Mouse (Mus musculus): ENCODE data around the gene Flnc.
"Not testable (repeated sequence)": the region's sequence is repeated elsewhere in the genome, so short reads cannot be mapped to it uniquely, and the experiment has no call there.

Flnc gene

DNA sequence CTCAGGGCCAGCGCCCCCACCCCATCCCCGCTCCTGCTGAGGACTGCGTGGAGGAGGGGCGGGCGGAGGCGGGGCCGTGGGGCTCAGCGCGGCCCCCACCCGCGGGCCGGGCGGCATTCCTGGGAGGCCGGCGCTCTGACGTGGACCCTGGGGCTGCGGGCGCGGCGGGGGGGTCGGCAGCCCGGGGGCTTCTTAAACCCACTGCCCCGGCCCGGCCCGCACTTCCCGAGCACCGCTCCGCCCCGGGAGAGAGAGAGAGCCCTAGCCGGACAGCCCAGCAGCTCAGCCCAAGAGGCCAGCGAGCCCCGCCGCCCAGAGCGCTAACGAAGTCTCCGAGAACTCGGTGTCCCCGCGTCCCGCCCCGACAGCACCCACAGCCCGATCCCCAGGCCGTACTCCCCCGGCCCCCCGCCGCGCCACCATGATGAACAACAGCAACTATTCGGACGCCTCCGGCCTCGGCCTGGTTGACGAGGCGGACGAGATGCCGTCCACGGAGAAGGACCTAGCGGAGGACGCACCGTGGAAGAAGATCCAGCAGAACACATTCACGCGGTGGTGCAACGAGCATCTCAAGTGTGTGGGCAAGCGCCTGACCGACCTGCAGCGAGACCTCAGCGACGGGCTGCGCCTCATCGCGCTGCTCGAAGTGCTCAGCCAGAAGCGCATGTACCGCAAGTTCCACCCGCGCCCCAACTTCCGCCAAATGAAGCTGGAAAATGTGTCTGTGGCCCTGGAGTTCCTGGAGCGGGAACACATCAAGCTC is at the start of gene Flnc:
Gene Flnc (plus strand): TSS at position 219 of the 766 bp plus-strand sequence.
- DNase-seq = no peak

- DNase-seq = no peak
Observed at GRCm38 (mm10) chr6:29388052-29388518, 45.0 kb upstream of the Flnc start, which contains the start of gene Opn1sw. Opn1sw (minus strand) TSS chr6:29388468.

GRCm38 (mm10) chr6:29388606-29389080 is 44.4 kb upstream of the Flnc start:
- DNase-seq = peak; percentile 81

GRCm38 (mm10) chr6:29389425-29389824 is 43.6 kb upstream of the Flnc start:
- DNase-seq = no peak

- DNase-seq = not testable (repeated sequence)
Observed at GRCm38 (mm10) chr6:29390500-29390899, 42.6 kb upstream of the Flnc start.

DNA sequence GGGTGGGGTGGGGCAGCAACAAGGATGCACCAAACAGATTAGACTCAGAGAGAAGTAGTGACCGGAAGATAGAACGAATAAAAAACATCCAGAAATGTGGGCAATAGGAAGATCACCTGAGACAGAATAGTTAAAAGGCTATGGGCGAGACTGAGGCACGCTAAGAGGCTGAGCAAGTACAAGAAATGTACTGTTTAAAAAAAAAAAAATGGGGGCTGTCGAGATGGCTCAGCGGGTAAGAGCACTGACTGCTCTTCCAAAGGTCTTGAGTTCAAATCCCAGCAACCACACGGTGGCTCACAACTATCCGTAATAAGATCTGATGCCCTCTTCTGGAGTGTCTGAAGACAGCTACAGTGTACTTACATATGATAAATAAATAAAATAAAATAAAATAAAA is 41.8 kb upstream of the Flnc start:
- DNase-seq = not testable (repeated sequence)

DNA sequence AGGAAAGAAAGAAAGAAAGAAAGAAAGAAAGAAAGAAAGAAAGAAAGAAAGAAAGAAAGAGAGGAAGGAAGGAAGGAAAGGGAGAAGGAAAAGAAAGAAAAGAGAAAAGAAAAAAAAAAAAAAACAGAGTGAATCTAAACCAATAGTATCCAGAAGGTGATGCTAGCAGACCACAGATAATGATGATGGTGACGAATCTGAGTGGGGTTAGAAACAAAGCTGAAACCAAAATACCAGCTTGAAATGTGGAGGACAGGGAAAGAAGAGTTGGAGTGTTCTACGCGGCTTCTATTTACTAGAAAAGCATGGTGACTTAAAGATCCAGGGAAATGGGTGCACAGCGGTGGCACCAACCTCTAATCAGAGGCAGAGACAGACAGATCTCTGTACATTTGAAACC is 41.3 kb upstream of the Flnc start:
- DNase-seq = no peak

- DNase-seq = no peak
Observed at GRCm38 (mm10) chr6:29394286-29394685, 38.8 kb upstream of the Flnc start.

DNA sequence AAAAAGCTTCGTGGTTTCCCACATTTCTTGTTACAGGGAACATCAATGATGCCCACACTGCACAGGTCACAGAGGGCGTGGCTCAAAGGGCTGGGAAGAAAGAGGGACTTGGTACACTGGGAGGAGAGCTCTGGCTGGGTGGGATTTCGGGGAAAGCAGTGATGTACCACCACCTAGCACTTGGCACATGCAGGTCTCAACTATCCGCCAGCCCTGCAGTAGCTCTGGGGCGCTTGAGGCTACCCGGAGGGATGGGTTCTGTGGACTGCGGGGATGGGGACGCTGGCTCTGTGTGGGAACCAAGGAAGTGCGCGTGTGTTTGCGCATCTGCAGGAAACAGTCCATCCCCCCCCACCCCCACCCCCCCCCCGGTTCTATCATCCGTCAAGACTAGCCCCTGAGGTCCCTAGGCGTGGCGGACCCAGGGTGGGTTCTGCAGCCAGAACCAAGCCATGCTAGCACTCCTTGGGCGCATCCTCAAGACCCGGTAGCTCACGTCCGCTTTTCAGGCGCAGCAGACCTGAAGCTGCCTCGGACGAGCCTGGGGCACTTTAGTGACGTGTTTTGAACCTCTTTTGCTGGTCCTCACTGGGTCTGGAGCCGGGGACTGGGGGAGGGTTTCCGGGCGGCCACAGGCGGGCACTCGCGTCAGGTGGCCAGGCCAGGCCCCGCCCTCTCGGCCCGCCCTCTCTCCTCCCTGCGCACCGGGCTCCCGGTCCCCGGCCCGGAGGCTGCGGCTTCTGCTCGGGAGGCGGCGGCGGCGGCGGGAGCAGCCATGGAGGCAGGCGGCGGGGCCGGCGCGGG is 36.9 kb upstream of the Flnc start, which contains the start of gene Ccdc136:
Gene Ccdc136 (plus strand): TSS at position 400 of the 804 bp plus-strand sequence.
- peak; percentile 89 for DNase-seq

- peak; percentile 41 for DNase-seq
Observed at GRCm38 (mm10) chr6:29396714-29397540, 36.1 kb upstream of the Flnc start.

GRCm38 (mm10) chr6:29397575-29397974 is 35.5 kb upstream of the Flnc start:
- DNase-seq = peak; percentile 60

- DNase-seq = no peak
Observed at GRCm38 (mm10) chr6:29399851-29400250, 33.2 kb upstream of the Flnc start.

- no peak for DNase-seq
Observed at GRCm38 (mm10) chr6:29402693-29403342, 30.2 kb upstream of the Flnc start.

DNA sequence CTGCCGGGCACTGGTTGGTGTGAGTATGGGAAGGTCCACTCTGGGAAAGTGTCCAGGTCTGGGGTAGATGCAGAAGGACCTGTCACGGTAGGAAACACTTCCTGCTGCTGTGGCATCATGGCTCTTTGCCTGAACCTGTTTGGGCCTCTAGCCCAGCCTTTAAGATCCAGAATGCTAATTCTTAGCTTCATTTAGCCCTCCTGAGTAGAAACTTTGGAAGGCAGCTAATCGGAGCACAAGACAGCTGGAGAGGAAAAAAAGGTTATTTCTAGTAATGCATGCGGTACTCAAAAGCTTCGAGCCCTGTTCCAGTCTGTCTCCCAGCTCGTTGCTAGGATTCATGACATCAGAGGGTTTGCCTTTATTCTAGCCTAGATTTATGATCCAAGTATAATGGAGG is 26.6 kb upstream of the Flnc start:
- no peak for DNase-seq

DNA sequence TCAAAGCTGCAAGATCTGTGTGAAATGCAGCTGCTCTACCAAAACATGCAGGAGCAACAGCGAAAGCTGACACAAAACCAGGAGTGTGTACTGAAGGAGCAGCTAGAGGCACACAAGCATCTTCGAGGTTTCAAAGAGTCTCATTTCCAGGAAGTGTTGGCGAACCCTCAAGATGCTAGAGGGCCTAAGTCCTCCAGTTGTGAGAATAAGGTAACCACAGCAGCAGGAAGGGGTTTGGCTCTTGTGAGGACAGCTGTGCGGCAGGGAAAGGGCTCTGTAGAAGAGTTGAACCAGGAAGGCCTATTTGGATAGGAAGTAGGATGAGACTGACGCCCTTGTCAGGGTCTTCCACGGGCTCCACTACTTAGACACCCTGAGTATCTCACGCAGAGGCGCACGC is 17.6 kb upstream of the Flnc start:
- DNase-seq = no peak

- no peak for DNase-seq
Observed at GRCm38 (mm10) chr6:29420596-29420995, 12.5 kb upstream of the Flnc start.

GRCm38 (mm10) chr6:29425118-29425517 is 7.9 kb upstream of the Flnc start:
- DNase-seq = no peak

DNA sequence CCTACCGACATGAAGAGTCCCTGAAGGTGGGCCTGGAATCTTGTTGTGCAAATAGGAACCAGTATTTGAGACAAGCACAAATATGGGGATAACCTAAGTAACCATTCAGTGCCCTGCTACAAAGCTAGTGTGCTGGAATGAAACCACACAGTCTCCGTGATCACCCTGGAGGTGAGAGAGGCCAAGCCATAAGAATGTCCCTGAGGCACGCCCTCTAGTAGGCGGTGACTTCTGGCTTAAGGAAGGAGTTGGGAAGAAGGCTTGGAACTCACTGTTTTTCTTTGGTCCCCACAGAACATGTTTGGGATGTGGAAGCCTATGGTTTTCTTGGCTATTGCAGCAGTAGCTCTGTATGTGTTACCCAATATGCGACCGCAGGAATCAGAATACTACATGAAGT is 6.7 kb upstream of the Flnc start:
- no peak for DNase-seq

- no peak for DNase-seq
Observed at GRCm38 (mm10) chr6:29428171-29428570, 4.9 kb upstream of the Flnc start.

GRCm38 (mm10) chr6:29430681-29431420 is 2.2 kb upstream of the Flnc start:
- DNase-seq = no peak

GRCm38 (mm10) chr6:29431473-29431872 is 1.6 kb upstream of the Flnc start:
- DNase-seq = no peak

All from cerebellum, adult 8-10 months (tissue).